Mouse (Mus musculus) liver, postnatal 0 days (tissue): ENCODE results near the gene Grid1.

Source experiments
- CTCF ChIP-seq: sonication (generic); IDR thresholded peaks from 2 replicates; pipeline ENCODE4 v1.5.1; 2016; ENCODE audit warnings: antibody characterized with exemption, low read depth
- EP300 ChIP-seq: IDR thresholded peaks from 2 replicates; pipeline ENCODE4 v1.6.1; 2016; ENCODE audit warnings: antibody characterized with exemption, low read depth, mild to moderate bottlenecking

GRCm38 (mm10) chr14:35572991-35573502, 753.1 kb downstream of the Grid1 start:
- TF ChIP-seq CTCF (no peak), EP300 (no peak)
